Mouse (Mus musculus) myocyte (in vitro differentiated cells): ENCODE measurements around the gene Wrap53.

ENCODE experiments used
- POLR2A ChIP-seq: IDR thresholded peaks from one replicate; pipeline ENCODE4 v1.6.1; 2011; ENCODE audit warnings: low read depth, mild to moderate bottlenecking, control low read depth, moderate library complexity; ENCODE audit not compliant: insufficient read length
- POLR2AphosphoS2 ChIP-seq: IDR thresholded peaks from one replicate; pipeline ENCODE4 v1.6.1; 2011; ENCODE audit warnings: low read depth, control low read depth; ENCODE audit not compliant: insufficient read length

DNA sequence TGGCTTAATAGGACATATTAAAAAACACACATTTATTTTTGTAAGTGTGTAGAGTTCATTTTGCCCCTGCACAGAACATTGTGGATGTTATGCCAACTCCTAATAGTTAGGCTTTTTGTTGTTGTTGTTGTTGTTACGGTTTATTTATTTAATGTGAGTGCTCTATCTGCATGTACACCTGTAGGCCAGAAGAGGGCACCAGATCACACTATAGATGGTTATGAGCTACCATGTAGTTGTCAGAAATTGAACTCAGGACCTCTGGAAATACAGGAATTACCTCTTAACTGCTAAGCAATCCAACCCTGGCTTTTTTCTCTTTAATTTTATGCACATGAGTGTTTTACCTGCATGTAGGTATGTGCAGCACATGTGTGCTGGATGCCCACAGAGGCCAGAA, 49.7 kb upstream of the Wrap53 start:
- TF ChIP-seq POLR2A = no peak
- no peak for TF ChIP-seq POLR2AphosphoS2
